Mouse (Mus musculus): Measurements from ENCODE around the gene Fzd4. TPM values are rescaled to one million over a fixed set of nuclear protein-coding genes. Genes with fewer than 3 reads are reported as not detected.
A peak's percentile ranks its signal among the peaks of the same experiment; 100 is the strongest.

The Fzd4 gene
- polyA plus RNA-seq, 1 experiment from 2014 or later = 11.0 TPM

DNA sequence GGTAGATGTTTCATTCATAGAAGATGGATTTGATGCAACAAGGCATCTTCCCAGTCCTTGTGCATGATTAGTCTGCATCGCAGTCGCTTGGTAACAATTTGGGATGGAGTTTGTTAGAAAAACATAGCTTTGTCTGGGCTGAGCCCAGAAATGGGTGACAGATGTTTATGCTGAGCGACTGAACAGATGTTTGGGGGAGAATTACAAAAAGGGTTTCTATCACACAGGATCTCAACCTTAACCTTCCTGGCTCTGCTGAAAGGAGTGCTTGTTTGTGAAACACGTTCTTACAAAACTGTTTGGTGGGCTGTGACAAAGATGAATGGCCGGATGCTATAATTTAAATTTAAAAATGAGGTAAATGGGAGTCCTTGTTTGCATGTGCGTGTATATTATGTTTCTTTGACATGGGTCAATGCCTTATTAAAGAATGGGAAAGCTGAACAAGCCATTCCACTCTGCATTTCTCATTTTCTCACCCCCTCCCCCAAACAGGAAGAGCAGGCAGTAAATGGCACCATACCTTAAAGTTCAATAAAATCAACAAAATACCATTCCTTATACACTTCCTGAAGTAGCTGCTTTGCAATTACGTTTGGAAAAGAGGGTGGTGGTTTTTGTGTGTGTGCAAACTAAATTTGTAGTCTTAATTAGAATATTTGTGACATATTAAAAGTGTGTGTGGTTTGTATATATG lies 52.4 kb downstream of the Fzd4 start:
- Histone ChIP-seq H3K9ac (no peak overlapping the region), H3K4me1 (replicated peaks) (peaks cover 12% of the 10 kb centered on the region), H3K4me2 (no peak overlapping the region), H3K27me3 (replicated peaks) (no peaks in the 10 kb centered on the region), H3K27ac (ENCODE audit: poor library complexity, severe bottlenecking) (no peak overlapping the region), H3K9me3 (replicated peaks) (no peaks in the 10 kb centered on the region), H3K4me3 (no peak overlapping the region), H3K36me3 (no peaks in the 10 kb centered on the region)
- ATAC-seq (ENCODE audit: insufficient number of reproducible peaks, low FRiP score) = no peak
- WGBS = 56% methylated on average over 7 of the region's 7 CpGs

DNA sequence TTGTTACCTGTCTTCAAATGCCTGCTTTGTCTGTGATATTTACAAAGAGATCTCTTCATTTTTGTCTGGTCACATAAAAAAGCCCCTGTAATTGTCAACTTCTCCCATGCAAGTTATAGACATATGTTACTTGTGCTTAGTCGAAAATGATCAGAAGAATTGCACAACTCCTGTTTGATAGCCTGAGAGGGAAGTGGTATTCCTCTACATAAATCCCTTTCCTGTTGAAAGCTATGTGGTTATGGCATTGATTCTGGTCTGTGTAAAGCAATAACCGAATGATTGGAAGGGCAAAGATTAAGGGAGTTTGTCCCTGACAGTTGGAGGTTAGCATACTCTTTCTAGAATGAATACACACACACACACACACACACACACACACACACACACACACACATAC lies 55.5 kb downstream of the Fzd4 start:
- Histone ChIP-seq H3K27ac (ENCODE audit: poor library complexity, severe bottlenecking) (no peak overlapping the region), H3K4me3 (no peak overlapping the region), H3K4me1 (replicated peaks) (peaks cover 17% of the 10 kb centered on the region), H3K27me3 (replicated peaks) (no peaks in the 10 kb centered on the region), H3K9me3 (replicated peaks) (no peaks in the 10 kb centered on the region), H3K36me3 (no peaks in the 10 kb centered on the region), H3K9ac (no peak overlapping the region), H3K4me2 (no peak overlapping the region)
- 68% methylated on average over 2 of the region's 2 CpGs for WGBS
- ATAC-seq (ENCODE audit: insufficient number of reproducible peaks, low FRiP score) = no peak

DNA sequence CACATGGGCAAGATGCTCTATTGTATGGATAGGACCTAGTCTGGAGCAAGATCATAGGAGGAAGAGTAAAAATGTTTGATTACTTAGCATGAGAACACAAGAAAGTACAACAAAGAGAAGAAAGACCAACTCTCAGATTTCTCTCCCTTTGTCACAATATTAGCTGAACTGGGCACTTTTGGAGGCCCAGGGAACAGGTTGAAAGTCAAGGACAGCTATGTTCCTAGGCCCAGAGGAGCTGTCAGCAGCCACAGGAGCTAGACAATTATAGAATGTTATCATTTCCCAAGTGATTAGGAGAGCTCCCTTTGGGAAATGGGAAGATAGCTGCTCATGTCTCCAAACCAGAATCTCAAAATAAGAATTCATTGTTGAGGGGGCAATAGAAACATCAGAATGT lies 56.8 kb downstream of the Fzd4 start:
- H3K4me3 ChIP-seq = no peak overlapping the region
- H3K36me3 ChIP-seq = no peaks in the 10 kb centered on the region
- H3K27me3 ChIP-seq (replicated peaks) = no peaks in the 10 kb centered on the region
- peaks cover 17% of the 10 kb centered on the region for H3K4me1 ChIP-seq (replicated peaks)
- ATAC-seq (ENCODE audit: insufficient number of reproducible peaks, low FRiP score) = no peak
- peak overlapping the region; percentile 48 for H3K27ac ChIP-seq (ENCODE audit: poor library complexity, severe bottlenecking)
- no peak overlapping the region for H3K9ac ChIP-seq
- no peaks in the 10 kb centered on the region for H3K9me3 ChIP-seq (replicated peaks)
- H3K4me2 ChIP-seq = no peak overlapping the region

DNA sequence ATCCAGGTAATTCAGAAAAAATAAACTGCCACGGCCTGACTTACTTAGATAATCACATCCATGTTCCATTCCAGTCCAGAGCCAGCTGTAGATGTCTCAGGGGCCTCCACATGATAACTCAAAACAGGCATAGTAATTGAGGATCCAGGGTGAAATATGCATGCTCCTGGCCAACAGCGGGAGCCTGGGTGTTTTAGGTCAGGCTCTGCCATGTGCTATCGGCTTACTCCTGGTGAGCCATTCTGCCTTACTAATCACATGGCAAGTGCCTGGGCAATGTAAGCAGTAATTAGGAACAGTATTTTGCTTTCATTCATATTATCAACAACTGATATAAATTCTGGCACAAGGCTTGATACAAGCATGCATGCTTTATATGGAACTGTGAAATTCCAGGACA lies 57.2 kb downstream of the Fzd4 start:
- H3K27ac ChIP-seq (ENCODE audit: poor library complexity, severe bottlenecking) = peak overlapping the region; percentile 48
- no peaks in the 10 kb centered on the region for H3K36me3 ChIP-seq
- ATAC-seq (ENCODE audit: insufficient number of reproducible peaks, low FRiP score) = no peak
- H3K4me1 ChIP-seq (replicated peaks) = peaks cover 17% of the 10 kb centered on the region
- H3K9me3 ChIP-seq (replicated peaks) = no peaks in the 10 kb centered on the region
- 33% methylated on average over 3 of the region's 3 CpGs for WGBS
- H3K27me3 ChIP-seq (replicated peaks) = no peaks in the 10 kb centered on the region
- H3K4me3 ChIP-seq = no peak overlapping the region
- no peak overlapping the region for H3K9ac ChIP-seq
- no peak overlapping the region for H3K4me2 ChIP-seq

Other genes starting within 250 kb of the Fzd4 start
- gene Tmem135, start 133 bp upstream of the Fzd4 start, polyA plus RNA-seq (2016; fragmentation: Nextera tagmentation; extraction: Ambion mirVana) = 30.2 and 31.2 TPM in 2 replicates
- 33.5 and 34.9 TPM in 2 replicates for gene Prss23, start 122.8 kb downstream of the Fzd4 start, polyA plus RNA-seq (2016; fragmentation: Nextera tagmentation; extraction: Ambion mirVana)
- gene Me3, start 228.0 kb downstream of the Fzd4 start, polyA plus RNA-seq (2016; fragmentation: Nextera tagmentation; extraction: Ambion mirVana) = 2.7 and 3.8 TPM in 2 replicates

Data from heart, embryonic 12.5 days (tissue).